Mouse (Mus musculus) telencephalon, adult 2 months (tissue): Measurements from ENCODE around the gene Apol9a.
"Not testable (repeated sequence)": the region's sequence is repeated elsewhere in the genome, so short reads cannot be mapped to it uniquely, and the experiment has no call there.

Source experiments
- DNase-seq: peaks from one replicate; pipeline ENCODE4 v3.0.0-alpha.2; 2011; ENCODE audit warnings: low read depth, low spot score

Gene Apol9a

GRCm38 (mm10) chr15:77411035-77411434 lies at the start of gene Apol9a:
TSS of gene Apol9a (minus strand) at chr15:77411135.
- not testable (repeated sequence) for DNase-seq

GRCm38 (mm10) chr15:77449927-77450326 lies 39.0 kb upstream of the Apol9a start:
- DNase-seq: not testable (repeated sequence)

DNA sequence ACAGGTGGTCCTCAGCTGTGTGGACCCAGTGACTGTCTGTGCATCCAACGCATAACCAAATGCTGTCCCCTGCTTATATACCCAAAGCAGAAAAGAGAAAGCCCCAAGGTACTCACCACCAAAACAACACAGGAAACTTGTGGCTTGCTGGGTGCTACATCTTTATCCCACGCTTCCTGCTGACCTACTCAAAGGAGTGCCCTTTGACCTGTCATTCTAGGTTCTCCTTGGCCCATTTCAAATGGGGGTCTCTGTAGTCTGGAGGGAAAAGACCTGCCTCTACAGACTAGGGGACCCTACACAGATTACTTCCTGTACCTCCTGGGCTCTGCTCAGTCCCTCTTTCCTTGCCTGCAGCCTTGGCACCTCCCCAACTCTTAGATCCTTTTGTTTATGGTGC lies 36.5 kb upstream of the Apol9a start, which contains the start of gene Apol7b:
Apol7b (minus strand) TSS at position 101 of the 400 bp plus-strand sequence.
- DNase-seq: not testable (repeated sequence)

DNA sequence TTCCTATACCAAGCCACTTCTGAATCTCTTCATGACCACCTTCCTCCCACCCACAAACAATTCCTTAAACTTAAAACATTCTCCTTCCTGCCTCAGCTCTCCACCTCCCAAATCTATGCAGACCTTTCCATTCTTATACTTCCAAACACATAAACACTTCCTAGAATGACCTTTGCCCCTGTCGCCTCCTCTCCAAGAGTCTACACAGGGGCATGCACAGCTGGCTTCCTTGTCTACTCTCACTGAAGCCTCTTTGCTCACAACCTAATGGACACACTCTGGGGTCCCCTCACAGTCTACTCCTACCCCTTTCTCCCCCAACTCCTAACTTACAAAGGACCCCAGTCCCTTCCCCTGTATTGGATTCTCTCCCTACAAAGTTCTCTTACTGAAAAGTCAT lies 34.7 kb upstream of the Apol9a start:
- not testable (repeated sequence) for DNase-seq

- DNase-seq: peak; percentile 73
Measured at GRCm38 (mm10) chr15:77444746-77445145, 33.8 kb upstream of the Apol9a start.

DNA sequence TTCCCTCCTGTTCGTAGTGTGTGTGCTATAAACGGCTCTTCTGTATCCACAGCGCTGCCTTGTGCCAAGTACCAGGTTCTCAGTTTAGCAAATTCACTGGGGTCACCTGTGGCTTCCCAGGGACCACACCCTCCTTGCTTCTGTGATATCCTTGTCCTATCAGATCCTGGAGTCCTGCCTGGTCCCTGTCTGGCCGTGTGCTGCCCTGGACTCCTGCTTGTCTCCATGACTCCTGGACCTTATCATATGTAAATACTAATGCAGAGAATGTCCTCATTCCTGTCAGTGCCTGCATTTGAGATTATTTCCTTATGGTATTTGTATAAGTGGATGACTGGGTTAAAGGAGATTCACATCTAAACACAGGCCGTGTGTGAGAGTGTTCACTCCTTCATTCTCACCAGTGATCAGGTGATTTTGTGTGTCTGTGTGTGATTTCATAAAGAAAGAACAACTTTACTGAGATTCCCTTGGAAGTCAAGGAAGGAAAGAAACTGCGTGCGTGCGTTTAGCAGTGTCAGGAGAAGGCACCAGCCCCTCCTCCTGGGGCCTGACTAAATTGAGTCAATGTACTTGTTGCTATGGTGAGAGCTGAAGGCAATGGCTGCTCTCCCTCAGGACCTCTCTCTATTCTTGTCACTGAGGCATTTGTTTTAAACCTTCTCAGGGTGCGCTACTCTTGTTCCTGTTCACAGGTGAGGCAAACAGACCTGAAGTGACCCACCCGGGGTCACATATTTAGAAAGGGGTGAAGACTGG lies 17.9 kb upstream of the Apol9a start:
- DNase-seq: not testable (repeated sequence)

GRCm38 (mm10) chr15:77422925-77423324 lies 12.0 kb upstream of the Apol9a start:
- DNase-seq: not testable (repeated sequence)

DNA sequence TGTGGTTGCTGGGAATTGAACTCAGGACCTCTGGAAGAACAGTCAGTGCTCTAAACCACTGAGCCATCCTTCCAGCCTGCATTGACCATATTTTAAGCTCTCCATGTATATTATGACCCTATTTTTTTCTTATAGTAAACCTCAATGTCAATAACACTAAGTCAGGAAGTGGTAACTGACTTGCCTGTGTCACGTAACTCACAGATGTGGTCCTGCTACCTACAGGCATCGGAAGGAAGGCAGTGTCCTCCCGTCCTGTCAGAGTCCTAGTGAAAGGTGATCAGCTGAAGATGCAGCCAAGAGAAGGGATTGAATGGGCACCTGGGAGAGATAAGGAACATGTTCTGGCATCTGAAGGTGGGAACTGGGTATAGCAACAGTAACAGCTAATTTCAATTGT lies 8.7 kb upstream of the Apol9a start:
- not testable (repeated sequence) for DNase-seq

DNA sequence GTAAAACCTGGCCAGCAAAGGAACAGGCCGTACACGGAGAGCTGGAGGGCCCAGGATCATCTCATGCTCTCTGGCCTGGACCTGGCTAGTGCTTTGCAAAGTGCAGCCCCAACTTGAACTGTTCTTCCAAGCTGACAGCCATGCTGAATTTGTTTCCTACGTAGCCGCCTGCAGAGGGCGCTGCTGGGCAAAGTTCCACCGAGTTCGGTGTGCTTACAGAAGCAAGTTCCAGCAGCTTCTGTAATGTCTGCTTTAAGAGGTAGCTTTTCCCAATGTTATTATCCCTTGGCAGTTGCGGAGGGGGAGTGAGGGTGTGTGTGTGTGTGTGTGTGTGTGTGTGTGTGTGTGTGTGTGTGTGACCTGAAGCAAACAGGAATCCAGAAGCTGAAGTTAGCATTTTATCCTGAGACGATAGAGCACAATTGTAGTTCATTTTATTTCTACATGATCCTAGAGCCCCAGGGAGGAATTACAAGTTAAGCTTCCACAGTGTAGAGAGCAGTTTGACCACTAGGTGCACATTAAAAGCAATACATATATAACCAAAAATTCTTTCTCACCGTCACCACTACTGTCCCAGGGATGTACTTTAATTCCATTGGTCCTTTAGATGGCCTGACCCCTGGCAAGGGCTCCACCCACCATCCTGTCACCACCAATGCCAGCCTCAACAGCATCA lies 5.9 kb upstream of the Apol9a start:
- not testable (repeated sequence) for DNase-seq

DNA sequence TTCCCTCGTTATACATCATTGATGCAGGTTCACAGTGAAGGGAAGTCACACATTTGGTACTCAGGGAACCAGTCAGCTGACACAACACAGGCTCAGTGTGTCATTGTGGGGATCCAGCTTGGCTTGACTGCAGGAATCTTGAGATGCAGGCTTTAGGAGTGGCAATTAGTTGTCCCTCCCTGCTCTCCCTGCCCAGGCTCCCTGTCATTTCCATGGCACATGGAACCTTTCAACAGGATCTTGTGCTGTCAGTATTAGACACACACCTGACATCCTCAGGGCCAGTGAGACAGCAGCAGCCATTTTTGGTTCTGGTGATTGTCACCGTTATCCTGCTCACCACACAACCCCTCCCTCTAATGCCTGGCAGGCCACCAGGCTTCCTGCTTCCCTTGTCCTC lies 4.7 kb upstream of the Apol9a start:
- DNase-seq: not testable (repeated sequence)

GRCm38 (mm10) chr15:77412695-77413094 lies 1.8 kb upstream of the Apol9a start:
- DNase-seq: not testable (repeated sequence)

GRCm38 (mm10) chr15:77406370-77406769 lies 4.6 kb downstream of the Apol9a start:
- not testable (repeated sequence) for DNase-seq

GRCm38 (mm10) chr15:77399027-77399426 lies 11.9 kb downstream of the Apol9a start, which contains the start of gene Apol7a:
TSS of gene Apol7a (minus strand) at chr15:77399110.
- not testable (repeated sequence) for DNase-seq

DNA sequence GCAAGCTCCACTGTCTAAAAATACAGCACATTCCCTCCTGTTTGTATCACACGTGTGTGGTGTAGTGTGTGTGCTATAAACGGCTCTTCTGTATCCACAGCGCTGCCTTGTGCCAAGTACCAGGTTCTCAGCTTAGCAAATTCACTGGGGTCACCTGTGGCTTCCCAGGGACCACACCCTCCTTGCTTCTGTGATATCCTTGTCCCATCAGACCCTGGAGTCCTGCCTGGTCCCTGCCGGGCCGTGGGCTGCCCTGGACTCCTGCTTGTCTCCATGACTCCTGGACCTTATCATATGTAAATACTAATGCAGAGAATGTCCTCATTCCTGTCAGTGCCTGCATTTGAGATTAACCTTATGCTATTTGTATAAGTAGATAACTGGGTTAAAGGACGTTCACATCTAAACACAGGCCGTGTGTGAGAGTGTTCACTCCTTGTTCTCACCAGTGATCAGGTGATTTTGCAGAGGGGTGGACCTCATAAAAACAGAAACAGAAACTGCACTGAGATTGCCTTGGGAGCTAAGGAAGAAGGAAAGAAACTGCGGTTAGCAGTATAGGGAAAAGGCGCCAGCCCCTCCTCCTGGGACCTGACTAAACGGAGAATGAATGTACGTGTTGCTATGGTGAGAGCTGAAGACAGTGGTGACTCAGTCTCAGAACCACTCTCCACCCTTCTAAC lies 13.3 kb downstream of the Apol9a start:
- DNase-seq: not testable (repeated sequence)

GRCm38 (mm10) chr15:77393832-77394231 lies 17.1 kb downstream of the Apol9a start:
- DNase-seq: not testable (repeated sequence)

DNA sequence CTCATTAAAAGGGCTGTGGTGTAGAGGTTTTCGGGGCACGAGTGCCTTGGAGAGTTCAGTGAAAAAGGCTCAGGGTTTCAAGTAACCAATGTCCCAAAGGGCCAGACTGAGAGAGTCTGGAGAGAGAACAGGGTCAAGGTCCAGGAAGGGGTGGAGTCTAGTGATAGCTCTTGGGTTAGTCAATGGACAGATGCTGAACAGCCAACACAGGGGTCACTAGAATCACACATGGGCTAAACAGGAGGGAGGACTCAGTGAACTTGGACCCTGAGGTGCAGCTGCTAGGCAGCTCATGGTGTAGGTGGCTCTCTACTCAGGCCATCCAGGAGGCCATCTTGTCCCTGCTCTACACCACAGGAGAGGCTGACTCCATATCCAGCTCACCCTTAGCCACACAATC lies 23.5 kb downstream of the Apol9a start:
- DNase-seq: no peak

DNA sequence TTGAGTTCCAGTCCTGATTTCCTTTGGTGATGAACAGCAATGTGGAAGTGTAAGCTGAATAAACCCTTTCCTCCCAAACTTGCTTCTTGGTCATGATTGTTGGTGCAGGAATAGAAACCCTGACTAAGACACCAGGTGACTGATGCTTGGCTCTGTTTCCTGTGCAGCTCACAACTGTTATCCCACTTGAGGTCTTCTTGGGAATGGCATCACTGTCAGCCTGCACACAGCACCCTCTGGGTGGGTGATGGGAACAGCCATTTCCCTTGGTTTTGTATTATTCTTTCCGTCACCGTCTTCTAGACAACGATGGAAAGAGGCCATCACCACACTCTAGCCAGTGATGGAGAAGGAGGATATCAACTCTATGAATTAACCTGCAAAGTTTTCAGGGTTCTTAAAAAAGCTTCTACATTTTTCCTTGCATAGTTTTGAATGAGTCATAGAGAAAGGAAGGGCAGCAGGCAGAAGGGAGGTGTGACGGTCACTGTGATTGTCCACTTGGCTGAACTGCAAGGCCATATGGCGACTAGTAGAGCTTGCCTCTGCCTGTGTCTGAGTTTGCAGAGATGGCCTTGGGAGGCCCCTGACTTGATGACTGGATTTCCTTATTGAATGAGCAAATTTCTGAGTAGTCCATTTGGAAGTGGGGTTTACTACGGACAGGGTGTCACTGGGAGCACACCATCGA lies 26.4 kb downstream of the Apol9a start:
- no peak for DNase-seq

- no peak for DNase-seq
Measured at GRCm38 (mm10) chr15:77382880-77383279, 28.1 kb downstream of the Apol9a start.

- no peak for DNase-seq
Measured at GRCm38 (mm10) chr15:77382271-77382850, 28.6 kb downstream of the Apol9a start.

GRCm38 (mm10) chr15:77381481-77381880 lies 29.5 kb downstream of the Apol9a start:
- DNase-seq: no peak

GRCm38 (mm10) chr15:77379921-77380320 lies 31.0 kb downstream of the Apol9a start:
- no peak for DNase-seq
